Mouse (Mus musculus) lung, embryonic 15.5 days (tissue): Measurements from ENCODE around the gene Tmem52b. TPM values are rescaled to one million over a fixed set of nuclear protein-coding genes. Genes with fewer than 3 reads are reported as not detected.

Source experiments
- ATAC-seq: fragments of 200-750 bp; cut with Nextera tagmentation; 2 replicates; pipeline ENCODE4 v1.8.0; 2017; ENCODE audit warnings: moderate number of reproducible peaks, borderline replicate concordance; ENCODE audit not compliant: low FRiP score, low TSS enrichment; ENCODE audit errors: extremely low read depth
- H3K27ac ChIP-seq: fragments of 300-500 bp; sonication (generic); 2 replicates; pipeline ENCODE4 v1.5.1; 2015; ENCODE audit warnings: moderate library complexity, mild to moderate bottlenecking, inconsistent platforms
- H3K27me3 ChIP-seq: fragments of 300-500 bp; sonication (generic); 2 replicates; pipeline ENCODE4 v1.6.1; 2015; ENCODE audit warnings: inconsistent platforms
- H3K36me3 ChIP-seq: fragments of 300-500 bp; sonication (generic); 2 replicates; pipeline ENCODE4 v1.6.1; 2015; ENCODE audit warnings: inconsistent platforms
- H3K4me1 ChIP-seq: fragments of 300-500 bp; sonication (generic); 2 replicates; pipeline ENCODE4 v1.6.1; 2015; ENCODE audit warnings: inconsistent platforms
- H3K4me2 ChIP-seq: fragments of 300-500 bp; sonication (generic); 2 replicates; pipeline ENCODE4 v1.6.1; 2015; ENCODE audit warnings: inconsistent platforms, mild to moderate bottlenecking, moderate library complexity
- H3K4me3 ChIP-seq: fragments of 300-500 bp; sonication (generic); 2 replicates; pipeline ENCODE4 v1.5.1; 2015; ENCODE audit warnings: mild to moderate bottlenecking, inconsistent platforms
- H3K9ac ChIP-seq: fragments of 300-500 bp; sonication (generic); 2 replicates; pipeline ENCODE4 v1.6.1; 2015; ENCODE audit warnings: inconsistent platforms
- H3K9me3 ChIP-seq: fragments of 300-500 bp; sonication (generic); 2 replicates; pipeline ENCODE4 v1.6.1; 2016; ENCODE audit warnings: inconsistent platforms
- WGBS: fragments of 180-500 bp; shearing (Covaris S2); methylation state at CpG from one replicate; pipeline ENCODE4 v1.1.7; 2015; 5-methylcytosine and 5-hydroxymethylcytosine counted together
- polyA plus RNA-seq: library from polyadenylated mRNA; unstranded; fragments of >200 nt; fragmentation: Nextera tagmentation; extraction: Ambion mirVana; gene quantifications from 2 replicates; pipeline ENCODE4 v1.2.1, GENCODE M21; 2015

The Tmem52b gene
- polyA plus RNA-seq, 1 experiment from 2014 or later: 0.27 TPM

DNA sequence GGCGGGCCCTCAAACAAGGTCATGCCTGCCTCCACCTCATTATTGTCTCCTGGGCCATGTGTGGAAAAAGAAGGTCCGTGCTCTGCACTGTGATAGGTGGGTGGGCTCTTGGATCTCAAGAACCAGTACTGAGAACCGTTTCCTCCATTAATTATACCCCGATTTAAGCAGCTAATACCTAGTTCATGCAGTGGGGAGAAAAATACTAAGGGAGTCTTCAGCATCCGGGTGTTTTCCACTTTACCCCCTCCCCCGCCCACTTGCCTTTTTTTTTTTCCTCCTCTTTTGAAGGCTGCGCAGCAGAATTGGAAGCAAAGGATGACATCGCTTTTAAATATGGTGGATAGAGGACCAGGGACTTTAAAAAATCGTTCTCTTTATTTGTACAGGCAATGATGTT lies 21.7 kb downstream of the Tmem52b start:
- 8% methylated on average over 9 of the region's 9 CpGs for WGBS
- peaks cover 10% of the 10 kb centered on the region; the same call in 1 of the 2 replicates for H3K36me3 ChIP-seq
- peak; percentile 43; the same call in 1 of the 2 replicates for ATAC-seq
- peak overlapping the region; percentile 55 for H3K9ac ChIP-seq
- H3K4me1 ChIP-seq: peaks cover 20% of the 10 kb centered on the region
- no peak overlapping the region for H3K27ac ChIP-seq
- H3K4me3 ChIP-seq: peak overlapping the region; percentile 86
- peak overlapping the region; percentile 92 for H3K4me2 ChIP-seq
- H3K9me3 ChIP-seq: no peaks in the 10 kb centered on the region
- H3K27me3 ChIP-seq: no peaks in the 10 kb centered on the region

GRCm38 (mm10) chr6:129534627-129535190 lies 22.4 kb downstream of the Tmem52b start:
- ATAC-seq: no peak
- 26% methylated on average over 4 of the region's 4 CpGs for WGBS

GRCm38 (mm10) chr6:129535723-129536122 lies 23.4 kb downstream of the Tmem52b start:
- H3K9ac ChIP-seq: no peak overlapping the region
- H3K27me3 ChIP-seq: no peaks in the 10 kb centered on the region
- H3K4me2 ChIP-seq: peak overlapping the region; percentile 9; the same call in 1 of the 2 replicates
- H3K4me3 ChIP-seq: no peak overlapping the region
- H3K4me1 ChIP-seq: peaks cover 20% of the 10 kb centered on the region
- H3K36me3 ChIP-seq: peaks cover 18% of the 10 kb centered on the region
- WGBS: 48% methylated on average over 4 of the region's 4 CpGs
- no peak overlapping the region for H3K27ac ChIP-seq
- ATAC-seq: no peak
- no peaks in the 10 kb centered on the region for H3K9me3 ChIP-seq

More at GRCm38 (mm10) chr6:129534627-129535190, 22.4 kb downstream of the Tmem52b start:
- Histone ChIP-seq H3K4me3 (peak overlapping the region; percentile 86), H3K4me1 (peaks cover 20% of the 10 kb centered on the region), H3K4me2 (peak overlapping the region; percentile 92), H3K27ac (no peak overlapping the region), H3K9ac (no peak overlapping the region), H3K27me3 (no peaks in the 10 kb centered on the region), H3K36me3 (peaks cover 13% of the 10 kb centered on the region; the same call in 1 of the 2 replicates), H3K9me3 (no peaks in the 10 kb centered on the region)

- Histone ChIP-seq H3K4me2 (no peak overlapping the region), H3K9ac (no peak overlapping the region), H3K9me3 (no peaks in the 10 kb centered on the region), H3K27ac (no peak overlapping the region), H3K4me3 (no peak overlapping the region), H3K4me1 (peaks cover 17% of the 10 kb centered on the region), H3K36me3 (peaks cover 28% of the 10 kb centered on the region), H3K27me3 (no peaks in the 10 kb centered on the region)
- WGBS: 76% methylated on average over 6 of the region's 6 CpGs
- ATAC-seq: no peak
Observed at GRCm38 (mm10) chr6:129538555-129538954, 26.2 kb downstream of the Tmem52b start.

GRCm38 (mm10) chr6:129541931-129542330 lies 29.6 kb downstream of the Tmem52b start:
- ATAC-seq: no peak
- Histone ChIP-seq H3K27ac (no peak overlapping the region), H3K4me3 (no peak overlapping the region), H3K36me3 (peaks cover 28% of the 10 kb centered on the region), H3K9me3 (no peaks in the 10 kb centered on the region), H3K27me3 (no peaks in the 10 kb centered on the region), H3K4me2 (no peak overlapping the region), H3K9ac (no peak overlapping the region), H3K4me1 (0 out of 2 replicates have a peak, but pooled peaks cover 7% of the 10 kb centered on the region)
- 80% methylated on average over 9 of the region's 9 CpGs for WGBS

- Histone ChIP-seq H3K4me3 (no peak overlapping the region), H3K27me3 (no peaks in the 10 kb centered on the region), H3K27ac (no peak overlapping the region), H3K9me3 (no peaks in the 10 kb centered on the region), H3K4me2 (no peak overlapping the region), H3K9ac (no peak overlapping the region), H3K36me3 (peaks cover 28% of the 10 kb centered on the region), H3K4me1 (0 out of 2 replicates have a peak, but pooled peaks cover 7% of the 10 kb centered on the region)
- WGBS: 83% methylated on average over 3 of the region's 3 CpGs
- ATAC-seq: no peak
Observed at GRCm38 (mm10) chr6:129542540-129542939, 30.2 kb downstream of the Tmem52b start.

DNA sequence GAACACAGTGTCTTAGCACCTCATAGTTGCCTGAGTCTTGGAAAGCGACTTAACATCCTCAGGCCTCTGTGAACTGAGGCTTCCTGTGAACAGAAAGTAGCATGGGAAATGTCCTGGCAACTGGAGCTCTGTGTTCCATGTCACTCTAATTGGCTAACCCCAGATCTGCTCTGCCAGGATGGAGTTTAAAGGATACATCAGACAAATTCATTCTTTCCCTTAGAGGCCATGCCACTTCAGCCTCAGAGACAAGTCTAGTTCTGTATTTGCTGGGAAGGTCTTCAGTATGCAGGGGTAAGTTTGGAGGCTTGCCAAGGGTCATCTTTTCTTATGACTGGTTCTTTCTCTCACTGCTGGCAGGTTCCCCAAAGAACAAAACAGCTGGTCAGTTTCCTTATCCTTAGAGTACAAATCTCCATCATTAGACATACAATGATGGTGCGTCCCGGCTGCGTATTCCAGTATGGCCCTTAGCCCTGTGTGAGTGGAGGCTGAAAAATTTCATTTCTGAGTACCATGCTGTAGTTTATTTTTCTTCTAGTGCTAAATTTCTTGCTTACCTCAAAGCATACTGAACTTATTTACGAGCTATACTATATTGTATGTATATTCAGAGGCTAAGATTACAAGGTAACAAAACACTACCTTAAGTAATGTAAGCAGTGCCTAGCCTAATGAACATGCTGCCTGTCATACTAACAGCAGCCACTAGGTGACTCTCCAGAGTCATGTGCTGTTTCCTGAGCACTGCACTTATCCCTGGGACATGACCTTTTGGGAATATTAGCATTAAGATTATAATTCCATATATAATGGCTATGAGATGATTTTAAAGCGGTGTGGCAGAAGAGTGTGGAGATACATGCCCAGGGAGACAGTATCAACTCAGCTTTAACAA lies 31.6 kb downstream of the Tmem52b start:
- peaks cover 19% of the 10 kb centered on the region for H3K36me3 ChIP-seq
- no peak overlapping the region for H3K4me3 ChIP-seq
- 0 out of 2 replicates have a peak overlapping the region, but pooled peaks have one; percentile 24 for H3K27ac ChIP-seq
- H3K27me3 ChIP-seq: no peaks in the 10 kb centered on the region
- 51% methylated on average over 6 of the region's 6 CpGs for WGBS
- peak; percentile 74; the same call in 1 of the 2 replicates for ATAC-seq
- H3K4me1 ChIP-seq: 0 out of 2 replicates have a peak, but pooled peaks cover 7% of the 10 kb centered on the region
- H3K4me2 ChIP-seq: no peak overlapping the region
- H3K9me3 ChIP-seq: no peaks in the 10 kb centered on the region
- no peak overlapping the region for H3K9ac ChIP-seq

- H3K4me1 ChIP-seq: 0 out of 2 replicates have a peak, but pooled peaks cover 7% of the 10 kb centered on the region
- no peaks in the 10 kb centered on the region for H3K27me3 ChIP-seq
- no peak overlapping the region for H3K27ac ChIP-seq
- WGBS: 81% methylated on average over 2 of the region's 2 CpGs
- no peaks in the 10 kb centered on the region for H3K36me3 ChIP-seq
- no peaks in the 10 kb centered on the region for H3K9me3 ChIP-seq
- no peak for ATAC-seq
- H3K4me3 ChIP-seq: no peak overlapping the region
- H3K4me2 ChIP-seq: no peak overlapping the region
- H3K9ac ChIP-seq: no peak overlapping the region
Observed at GRCm38 (mm10) chr6:129547277-129547676, 34.9 kb downstream of the Tmem52b start.

GRCm38 (mm10) chr6:129548009-129548408 lies 35.7 kb downstream of the Tmem52b start:
- Histone ChIP-seq H3K9ac (no peak overlapping the region), H3K4me2 (no peak overlapping the region), H3K27me3 (no peaks in the 10 kb centered on the region), H3K4me1 (0 out of 2 replicates have a peak, but pooled peaks cover 7% of the 10 kb centered on the region), H3K36me3 (no peaks in the 10 kb centered on the region), H3K4me3 (no peak overlapping the region), H3K9me3 (no peaks in the 10 kb centered on the region), H3K27ac (no peak overlapping the region)
- WGBS: 47% methylated on average over 3 of the region's 3 CpGs
- no peak for ATAC-seq

GRCm38 (mm10) chr6:129557298-129558023 lies 45.1 kb downstream of the Tmem52b start:
- no peak overlapping the region for H3K4me3 ChIP-seq
- ATAC-seq: no peak

DNA sequence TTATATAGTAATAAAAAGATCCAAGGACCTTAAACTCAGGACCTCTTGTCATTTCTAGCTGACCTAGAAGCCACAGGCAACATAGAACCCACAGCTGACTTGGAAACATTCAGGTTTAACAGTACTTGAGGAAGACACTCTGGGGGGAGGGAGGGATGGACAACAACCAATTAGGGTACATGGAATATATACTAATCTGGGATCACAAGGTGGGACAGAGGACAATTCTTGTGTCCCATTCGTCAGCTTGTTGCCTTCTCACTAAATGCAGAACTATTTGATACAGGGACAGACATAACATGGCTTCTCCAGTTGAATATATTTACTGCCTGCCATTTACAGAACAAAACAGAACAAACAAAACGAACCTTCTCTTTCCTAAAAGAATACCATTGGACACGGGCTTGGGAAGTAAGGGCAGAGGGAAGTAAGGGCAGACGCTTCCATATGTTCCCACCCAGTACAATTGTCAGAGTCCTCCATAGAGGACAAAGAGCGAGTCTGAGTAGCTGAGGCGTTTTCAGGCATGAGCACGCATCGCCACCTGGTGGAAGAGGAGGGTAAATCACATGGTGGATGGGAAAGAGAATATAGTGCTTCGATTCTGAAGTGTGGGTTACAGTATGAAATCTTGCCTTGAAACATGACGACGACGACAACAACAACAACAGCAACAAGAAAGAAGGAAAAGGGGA lies 46.7 kb downstream of the Tmem52b start:
- Histone ChIP-seq H3K9ac (no peak overlapping the region), H3K4me3 (no peak overlapping the region)

More at GRCm38 (mm10) chr6:129557298-129558023, 45.1 kb downstream of the Tmem52b start:
- Histone ChIP-seq H3K4me1 (no peaks in the 10 kb centered on the region), H3K36me3 (no peaks in the 10 kb centered on the region), H3K4me2 (no peak overlapping the region), H3K27me3 (no peaks in the 10 kb centered on the region), H3K9me3 (no peaks in the 10 kb centered on the region), H3K9ac (no peak overlapping the region), H3K27ac (no peak overlapping the region)

More for the DNA sequence above, 46.7 kb downstream of the Tmem52b start:
- Histone ChIP-seq H3K4me1 (no peaks in the 10 kb centered on the region), H3K27ac (no peak overlapping the region), H3K27me3 (no peaks in the 10 kb centered on the region), H3K36me3 (no peaks in the 10 kb centered on the region), H3K4me2 (no peak overlapping the region), H3K9me3 (no peaks in the 10 kb centered on the region)
- peak; percentile 69; the same call in 1 of the 2 replicates for ATAC-seq
- WGBS: 19% methylated on average over 12 of the region's 12 CpGs
